Mouse (Mus musculus): ENCODE results near the gene Paqr8. TPM values are rescaled to one million over a fixed set of nuclear protein-coding genes. Genes with fewer than 3 reads are reported as not detected.

Gene Paqr8
- polyA plus RNA-seq, 1 experiment from 2014 or later: 8.4 TPM

GRCm38 (mm10) chr1:20939046-20939445 is 48.6 kb downstream of the Paqr8 start:
- 39% methylated on average over 3 of the region's 3 CpGs for WGBS
- H3K4me3 ChIP-seq (ENCODE audit: low read depth, low read length): no peak overlapping the region
- peak; percentile 40 for DNase-seq (ENCODE audit: low spot score)
- no peaks in the 10 kb centered on the region for H3K4me1 ChIP-seq (ENCODE audit: control insufficient read depth, insufficient read depth, low read length)
- no peaks in the 10 kb centered on the region for H3K9me3 ChIP-seq (ENCODE audit: control insufficient read depth, low read length)
- H3K27ac ChIP-seq (ENCODE audit: low read depth, low read length): no peak overlapping the region
- ATAC-seq (ENCODE audit: insufficient read depth, low FRiP score, low TSS enrichment): peak; percentile 29; the same call in 1 of the 2 replicates
- H3K27me3 ChIP-seq (ENCODE audit: control insufficient read depth, insufficient read depth, low read length): no peaks in the 10 kb centered on the region
- no peak overlapping the region for H3K9ac ChIP-seq (ENCODE audit: low read length)
- H3K36me3 ChIP-seq (ENCODE audit: control insufficient read depth, insufficient read depth, low read length): peaks cover 3% of the 10 kb centered on the region; the same call in 1 of the 2 replicates
- H3K4me2 ChIP-seq (ENCODE audit: low read depth): no peak overlapping the region

GRCm38 (mm10) chr1:20940151-20940550 is 49.7 kb downstream of the Paqr8 start:
- DNase-seq (ENCODE audit: low spot score): no peak

DNA sequence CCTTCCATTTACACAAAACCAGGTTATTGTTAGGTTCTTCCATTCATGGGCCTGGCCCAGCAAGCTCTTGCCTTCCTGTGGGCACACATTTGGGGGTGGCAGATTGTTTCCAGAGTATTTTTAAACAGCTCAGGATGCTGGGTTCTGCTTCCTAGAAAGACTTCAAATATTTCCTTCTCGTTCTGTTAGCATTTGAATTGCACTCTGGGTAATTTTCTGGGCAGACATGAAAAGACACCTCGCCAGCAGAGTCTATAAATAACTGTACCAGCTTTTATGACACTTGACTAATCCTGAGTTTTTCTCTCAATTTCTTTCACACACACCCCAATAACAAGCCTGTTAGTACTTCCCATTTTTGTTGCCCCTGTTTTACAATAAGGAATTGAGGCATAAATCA is 50.9 kb downstream of the Paqr8 start:
- Histone ChIP-seq H3K9me3 (ENCODE audit: control insufficient read depth, low read length) (no peaks in the 10 kb centered on the region), H3K4me2 (ENCODE audit: low read depth) (no peak overlapping the region), H3K4me1 (ENCODE audit: control insufficient read depth, insufficient read depth, low read length) (no peaks in the 10 kb centered on the region), H3K4me3 (ENCODE audit: low read depth, low read length) (no peak overlapping the region), H3K9ac (ENCODE audit: low read length) (no peak overlapping the region), H3K27ac (ENCODE audit: low read depth, low read length) (no peak overlapping the region), H3K36me3 (ENCODE audit: control insufficient read depth, insufficient read depth, low read length) (no peaks in the 10 kb centered on the region), H3K27me3 (ENCODE audit: control insufficient read depth, insufficient read depth, low read length) (no peaks in the 10 kb centered on the region)
- ATAC-seq (ENCODE audit: insufficient read depth, low FRiP score, low TSS enrichment) (no peak), DNase-seq (ENCODE audit: low spot score) (no peak)
- WGBS: 64% methylated on average over 2 of the region's 2 CpGs

More at GRCm38 (mm10) chr1:20940151-20940550, 49.7 kb downstream of the Paqr8 start:
- H3K9me3 ChIP-seq (ENCODE audit: control insufficient read depth, low read length): no peaks in the 10 kb centered on the region
- H3K27ac ChIP-seq (ENCODE audit: low read depth, low read length): no peak overlapping the region
- no peak overlapping the region for H3K4me3 ChIP-seq (ENCODE audit: low read depth, low read length)
- ATAC-seq (ENCODE audit: insufficient read depth, low FRiP score, low TSS enrichment): no peak
- H3K4me1 ChIP-seq (ENCODE audit: control insufficient read depth, insufficient read depth, low read length): no peaks in the 10 kb centered on the region
- no peak overlapping the region for H3K4me2 ChIP-seq (ENCODE audit: low read depth)
- no peaks in the 10 kb centered on the region for H3K27me3 ChIP-seq (ENCODE audit: control insufficient read depth, insufficient read depth, low read length)
- 61% methylated on average over 16 of the region's 16 CpGs for WGBS
- H3K36me3 ChIP-seq (ENCODE audit: control insufficient read depth, insufficient read depth, low read length): no peaks in the 10 kb centered on the region; the same call in 1 of the 2 replicates
- no peak overlapping the region for H3K9ac ChIP-seq (ENCODE audit: low read length)

DNA sequence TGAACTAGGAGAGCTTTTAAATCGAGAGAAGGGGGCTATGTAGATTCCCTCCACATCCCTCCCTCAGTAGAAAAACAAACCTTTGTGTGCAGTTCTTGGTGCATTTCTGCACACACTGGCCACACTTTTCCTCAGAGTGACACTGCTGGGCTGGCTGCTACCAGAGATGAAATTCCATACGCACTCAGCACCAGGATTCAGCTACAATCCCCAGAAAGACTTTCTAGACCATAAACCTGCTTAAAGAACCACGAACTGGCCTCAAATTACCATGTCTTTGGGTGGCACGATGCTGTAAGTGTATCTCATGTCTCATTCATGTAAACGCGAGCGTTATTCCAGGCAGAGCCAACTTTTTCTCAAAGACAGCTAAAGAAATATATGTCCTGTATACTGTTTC is 51.5 kb downstream of the Paqr8 start:
- no peak for DNase-seq (ENCODE audit: low spot score)
- Histone ChIP-seq H3K4me2 (ENCODE audit: low read depth) (no peak overlapping the region), H3K4me1 (ENCODE audit: control insufficient read depth, insufficient read depth, low read length) (no peaks in the 10 kb centered on the region), H3K4me3 (ENCODE audit: low read depth, low read length) (no peak overlapping the region), H3K36me3 (ENCODE audit: control insufficient read depth, insufficient read depth, low read length) (no peaks in the 10 kb centered on the region), H3K27ac (ENCODE audit: low read depth, low read length) (no peak overlapping the region), H3K9me3 (ENCODE audit: control insufficient read depth, low read length) (no peaks in the 10 kb centered on the region), H3K27me3 (ENCODE audit: control insufficient read depth, insufficient read depth, low read length) (no peaks in the 10 kb centered on the region), H3K9ac (ENCODE audit: low read length) (no peak overlapping the region)
- ATAC-seq (ENCODE audit: insufficient read depth, low FRiP score, low TSS enrichment): no peak
- WGBS: 86% methylated on average over 7 of the region's 7 CpGs

- no peaks in the 10 kb centered on the region for H3K36me3 ChIP-seq (ENCODE audit: control insufficient read depth, insufficient read depth, low read length)
- ATAC-seq (ENCODE audit: insufficient read depth, low FRiP score, low TSS enrichment) (no peak), DNase-seq (ENCODE audit: low spot score) (no peak)
- no peak overlapping the region for H3K9ac ChIP-seq (ENCODE audit: low read length)
- no peak overlapping the region for H3K4me2 ChIP-seq (ENCODE audit: low read depth)
- H3K4me3 ChIP-seq (ENCODE audit: low read depth, low read length): no peak overlapping the region
- 94% methylated on average over 2 of the region's 2 CpGs for WGBS
- no peaks in the 10 kb centered on the region for H3K9me3 ChIP-seq (ENCODE audit: control insufficient read depth, low read length)
- no peaks in the 10 kb centered on the region for H3K4me1 ChIP-seq (ENCODE audit: control insufficient read depth, insufficient read depth, low read length)
- no peaks in the 10 kb centered on the region for H3K27me3 ChIP-seq (ENCODE audit: control insufficient read depth, insufficient read depth, low read length)
- no peak overlapping the region for H3K27ac ChIP-seq (ENCODE audit: low read depth, low read length)
These were observed 52.6 kb downstream of the Paqr8 start for GRCm38 (mm10) chr1:20943016-20943415.

GRCm38 (mm10) chr1:20951300-20951763 is 60.9 kb downstream of the Paqr8 start, which contains the start of gene Efhc1:
Efhc1 (plus strand) TSS chr1:20951626.
- Histone ChIP-seq H3K9ac (ENCODE audit: low read length) (peak within 1 kb of the TSS; percentile 70), H3K27ac (ENCODE audit: low read depth, low read length) (peak within 1 kb of the TSS; percentile 89), H3K9me3 (ENCODE audit: control insufficient read depth, low read length) (no peaks in the 10 kb centered on the region), H3K4me2 (ENCODE audit: low read depth) (peak within 1 kb of the TSS; percentile 70), H3K27me3 (ENCODE audit: control insufficient read depth, insufficient read depth, low read length) (no peaks in the 10 kb centered on the region), H3K4me1 (ENCODE audit: control insufficient read depth, insufficient read depth, low read length) (0 out of 2 replicates have a peak, but pooled peaks cover 3% of the 10 kb centered on the region), H3K36me3 (ENCODE audit: control insufficient read depth, insufficient read depth, low read length) (no peaks in the 10 kb centered on the region), H3K4me3 (ENCODE audit: low read depth, low read length) (peak within 1 kb of the TSS; percentile 42)
- 2% methylated on average over 22 of the region's 23 CpGs for WGBS
- ATAC-seq (ENCODE audit: insufficient read depth, low FRiP score, low TSS enrichment) (peak; percentile 98), DNase-seq (ENCODE audit: low spot score) (peak; percentile 96)

- 3% methylated on average over 16 of the region's 16 CpGs for WGBS
- Histone ChIP-seq H3K9ac (ENCODE audit: low read length) (peak overlapping the region; percentile 70), H3K27me3 (ENCODE audit: control insufficient read depth, insufficient read depth, low read length) (no peaks in the 10 kb centered on the region), H3K27ac (ENCODE audit: low read depth, low read length) (peak overlapping the region; percentile 89), H3K4me1 (ENCODE audit: control insufficient read depth, insufficient read depth, low read length) (0 out of 2 replicates have a peak, but pooled peaks cover 3% of the 10 kb centered on the region), H3K9me3 (ENCODE audit: control insufficient read depth, low read length) (no peaks in the 10 kb centered on the region), H3K36me3 (ENCODE audit: control insufficient read depth, insufficient read depth, low read length) (no peaks in the 10 kb centered on the region), H3K4me3 (ENCODE audit: low read depth, low read length) (peak overlapping the region; percentile 42), H3K4me2 (ENCODE audit: low read depth) (peak overlapping the region; percentile 70)
- DNase-seq (ENCODE audit: low spot score) (no peak), ATAC-seq (ENCODE audit: insufficient read depth, low FRiP score, low TSS enrichment) (peak; percentile 71)
These were observed 61.4 kb downstream of the Paqr8 start for GRCm38 (mm10) chr1:20951799-20952198.

DNA sequence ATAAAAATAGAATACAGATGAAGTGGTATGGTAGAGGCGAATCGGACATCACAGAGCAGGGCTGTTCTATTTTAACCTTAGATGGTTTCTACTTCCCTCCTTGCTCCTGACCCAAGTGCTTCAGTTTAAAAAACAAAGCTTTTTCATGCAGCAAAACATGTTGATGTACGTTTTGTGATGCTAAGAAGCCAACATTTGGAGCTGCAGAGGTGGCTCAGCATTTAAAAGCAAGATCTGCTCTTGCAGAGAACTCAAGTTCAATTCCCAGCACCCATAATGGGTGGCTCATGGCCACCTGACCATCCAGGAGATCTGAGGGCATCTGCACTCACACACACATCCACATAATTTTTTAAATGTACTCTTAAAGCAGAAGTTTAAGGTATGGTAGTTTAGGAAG is 64.5 kb downstream of the Paqr8 start:
- Histone ChIP-seq H3K4me3 (ENCODE audit: low read depth, low read length) (no peak overlapping the region), H3K4me2 (ENCODE audit: low read depth) (no peak overlapping the region)
- 83% methylated on average over 3 of the region's 3 CpGs for WGBS

DNA sequence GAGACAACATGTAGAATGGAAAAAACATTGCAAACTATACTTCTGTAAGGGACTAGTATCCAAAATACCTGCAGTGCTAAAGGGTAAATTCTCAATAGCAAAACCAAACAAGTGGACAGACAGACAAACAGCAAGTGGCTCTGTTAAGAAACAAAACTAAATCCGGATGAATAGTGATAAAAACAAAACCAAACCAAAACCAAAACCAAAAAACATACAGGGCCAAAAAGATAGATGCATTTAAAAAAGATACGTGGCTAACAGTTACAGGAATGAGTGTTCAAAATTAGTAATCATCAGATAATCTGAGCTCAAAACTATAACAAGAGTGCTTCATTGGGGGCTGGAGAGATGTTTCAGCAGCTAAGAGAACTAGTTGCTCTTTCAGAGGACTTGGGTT is 79.2 kb downstream of the Paqr8 start:
- Histone ChIP-seq H3K4me3 (ENCODE audit: low read depth, low read length) (no peak overlapping the region), H3K27ac (ENCODE audit: low read depth, low read length) (no peak overlapping the region), H3K9ac (ENCODE audit: low read length) (no peak overlapping the region), H3K9me3 (ENCODE audit: control insufficient read depth, low read length) (no peaks in the 10 kb centered on the region), H3K4me2 (ENCODE audit: low read depth) (no peak overlapping the region), H3K27me3 (ENCODE audit: control insufficient read depth, insufficient read depth, low read length) (no peaks in the 10 kb centered on the region), H3K4me1 (ENCODE audit: control insufficient read depth, insufficient read depth, low read length) (no peaks in the 10 kb centered on the region), H3K36me3 (ENCODE audit: control insufficient read depth, insufficient read depth, low read length) (no peaks in the 10 kb centered on the region)
- DNase-seq (ENCODE audit: low spot score) (no peak), ATAC-seq (ENCODE audit: insufficient read depth, low FRiP score, low TSS enrichment) (no peak)
- 78% methylated on average over 2 of the region's 2 CpGs for WGBS

More for the DNA sequence above, 64.5 kb downstream of the Paqr8 start:
- no peak overlapping the region for H3K9ac ChIP-seq (ENCODE audit: low read length)
- H3K27me3 ChIP-seq (ENCODE audit: control insufficient read depth, insufficient read depth, low read length): no peaks in the 10 kb centered on the region
- DNase-seq (ENCODE audit: low spot score): no peak
- ATAC-seq (ENCODE audit: insufficient read depth, low FRiP score, low TSS enrichment): no peak
- H3K4me1 ChIP-seq (ENCODE audit: control insufficient read depth, insufficient read depth, low read length): 0 out of 2 replicates have a peak, but pooled peaks cover 3% of the 10 kb centered on the region
- no peaks in the 10 kb centered on the region for H3K9me3 ChIP-seq (ENCODE audit: control insufficient read depth, low read length)
- H3K27ac ChIP-seq (ENCODE audit: low read depth, low read length): no peak overlapping the region
- no peaks in the 10 kb centered on the region for H3K36me3 ChIP-seq (ENCODE audit: control insufficient read depth, insufficient read depth, low read length)

Measured in neural tube, embryonic 11.5 days (tissue).